Mouse (Mus musculus) brain, embryonic 14.5 days (tissue): ENCODE data around the gene Rasgrf2.

Experiments used
- CTCF ChIP-seq: fragments of 200-500 bp; IDR thresholded peaks from 2 replicates; pipeline ENCODE4 v1.5.1; 2012; ENCODE audit warnings: inconsistent platforms, mild to moderate bottlenecking, moderate library complexity, borderline replicate concordance; ENCODE audit not compliant: insufficient read depth, insufficient read length; ENCODE audit errors: extremely low read depth
- POLR2A ChIP-seq: fragments of 200-500 bp; IDR thresholded peaks from 2 replicates; pipeline ENCODE4 v1.6.1; 2012; ENCODE audit warnings: mild to moderate bottlenecking, inconsistent platforms, borderline replicate concordance; ENCODE audit not compliant: poor library complexity, insufficient read depth, insufficient read length, severe bottlenecking; ENCODE audit errors: extremely low read depth

DNA sequence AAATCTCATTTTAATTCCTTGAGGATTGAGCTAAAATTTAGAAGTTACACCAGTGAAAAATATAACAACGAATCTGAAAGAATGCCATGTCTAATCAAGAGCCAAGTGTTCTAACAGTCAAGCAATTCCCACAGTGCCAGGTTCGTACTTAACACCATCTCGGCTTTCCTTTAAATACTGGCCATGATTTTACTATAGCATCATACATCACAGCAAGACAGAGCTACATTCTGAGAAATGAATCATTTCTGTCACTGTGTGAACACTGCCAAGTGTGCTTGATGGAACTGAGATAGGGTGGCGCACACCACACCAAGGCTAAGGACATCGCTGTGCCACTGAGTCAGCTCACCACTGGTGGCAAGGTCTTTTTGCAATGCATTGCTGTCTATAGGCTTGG lies 5.6 kb downstream of the Rasgrf2 start:
- TF ChIP-seq CTCF (no peak), POLR2A (no peak)
